Mouse (Mus musculus) adipocyte (in vitro differentiated cells): Measurements from ENCODE around the gene Pmepa1.
A peak's percentile ranks its signal among the peaks of the same experiment; 100 is the strongest.

Experiments used
- DNase-seq: peaks from one replicate; pipeline ENCODE4 v3.0.0-alpha.2; 2016; ENCODE audit warnings: low spot score

Pmepa1 gene

GRCm38 (mm10) chr2:173185282-173185681 lies 91.1 kb downstream of the Pmepa1 start:
- no peak for DNase-seq

- no peak for DNase-seq
Measured at GRCm38 (mm10) chr2:173184475-173185080, 91.8 kb downstream of the Pmepa1 start.

- DNase-seq = peak; percentile 72
Measured at GRCm38 (mm10) chr2:173183836-173184460, 92.4 kb downstream of the Pmepa1 start.

- DNase-seq = no peak
Measured at GRCm38 (mm10) chr2:173183311-173183710, 93.0 kb downstream of the Pmepa1 start.

- no peak for DNase-seq
Measured at GRCm38 (mm10) chr2:173182796-173183195, 93.5 kb downstream of the Pmepa1 start.

- DNase-seq = no peak
Measured at GRCm38 (mm10) chr2:173181901-173182300, 94.4 kb downstream of the Pmepa1 start.

GRCm38 (mm10) chr2:173181486-173181885 lies 94.8 kb downstream of the Pmepa1 start:
- no peak for DNase-seq

GRCm38 (mm10) chr2:173180721-173181388 lies 95.5 kb downstream of the Pmepa1 start:
- DNase-seq = no peak

GRCm38 (mm10) chr2:173180026-173180425 lies 96.3 kb downstream of the Pmepa1 start:
- no peak for DNase-seq

- DNase-seq = no peak
Measured at GRCm38 (mm10) chr2:173179046-173179445, 97.3 kb downstream of the Pmepa1 start.

GRCm38 (mm10) chr2:173177951-173178350 lies 98.4 kb downstream of the Pmepa1 start:
- peak; percentile 85 for DNase-seq

GRCm38 (mm10) chr2:173177481-173177880 lies 98.9 kb downstream of the Pmepa1 start:
- no peak for DNase-seq

- DNase-seq = no peak
Measured at GRCm38 (mm10) chr2:173175703-173176102, 100.6 kb downstream of the Pmepa1 start.

GRCm38 (mm10) chr2:173174569-173174968 lies 101.8 kb downstream of the Pmepa1 start:
- no peak for DNase-seq
